12 mouse cellular contexts compared by ENCODE assay signal in the genomic region with DNA sequence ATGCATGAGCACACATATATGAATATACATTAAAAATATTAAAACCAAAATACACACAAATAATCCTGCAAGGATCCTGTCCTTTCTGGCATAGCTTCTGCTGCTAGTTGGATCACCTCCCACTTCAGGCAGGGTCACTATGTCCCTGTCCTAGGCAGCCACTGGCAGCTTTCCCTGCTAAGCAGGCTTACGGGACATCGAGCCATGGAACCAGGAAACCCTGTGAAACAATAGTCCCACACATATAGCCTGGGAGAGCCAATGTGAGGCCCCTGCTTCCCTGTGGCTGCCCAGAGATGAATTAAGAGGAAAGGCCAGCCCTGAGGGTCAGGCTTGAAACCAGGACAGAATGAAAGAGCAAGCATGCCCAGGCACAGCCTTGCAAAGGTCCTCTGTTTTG. TPM values are rescaled to one million over a fixed set of nuclear protein-coding genes. Genes with fewer than 3 reads are reported as not detected.
DNase-seq lines count a peak whose midpoint lies in the region; ATAC-seq lines count a peak whose summit lies in the region.
"Had no signal": no experiment of that assay in that cellular context is flagged by ENCODE, and none has a peak within 500 bp of the region (broad histone marks: within the 10 kb centered on the region; RNA-seq: fewer than 3 reads in every experiment).

No protein-coding gene starts in this region.

- no peak overlapping the region for H3K4me3 ChIP-seq in hindbrain, embryonic 10.5 days
- no peak overlapping the region for H3K4me3 ChIP-seq in hindbrain, embryonic 13.5 days
- no peak overlapping the region for H3K4me3 ChIP-seq in midbrain, embryonic 13.5 days (replicated peaks)
- H3K4me3 ChIP-seq: liver, embryonic 15.5 days; myocyte had no signal

- peak overlapping the region; percentile 53 for H3K27ac ChIP-seq in hindbrain, embryonic 10.5 days
- no peak overlapping the region for H3K27ac ChIP-seq in hindbrain, embryonic 13.5 days
- no peak overlapping the region for H3K27ac ChIP-seq in midbrain, embryonic 13.5 days
- H3K27ac ChIP-seq: liver, embryonic 15.5 days had no signal

- H3K4me1 ChIP-seq in hindbrain, embryonic 10.5 days (replicated peaks) = peaks cover 6% of the 10 kb centered on the region; the same call in 1 of the 2 replicates
- no peaks in the 10 kb centered on the region; the same call in 1 of the 2 replicates for H3K4me1 ChIP-seq in hindbrain, embryonic 13.5 days (replicated peaks)
- H3K4me1 ChIP-seq in midbrain, embryonic 13.5 days (replicated peaks) = no peaks in the 10 kb centered on the region
- H3K4me1 ChIP-seq: liver, embryonic 15.5 days had no signal

- no peaks in the 10 kb centered on the region for H3K36me3 ChIP-seq in hindbrain, embryonic 10.5 days
- H3K36me3 ChIP-seq in hindbrain, embryonic 13.5 days = peaks cover 58% of the 10 kb centered on the region
- H3K36me3 ChIP-seq in midbrain, embryonic 13.5 days = peaks cover 42% of the 10 kb centered on the region
- H3K36me3 ChIP-seq: liver, embryonic 15.5 days had no signal

- ATAC-seq in hindbrain, embryonic 13.5 days (ENCODE audit: low FRiP score) = no peak
- no peak for ATAC-seq in megakaryocyte, adult 5-6 weeks (ENCODE audit: poor library complexity, severe bottlenecking)
- ATAC-seq in midbrain, embryonic 13.5 days = no peak

- no peak overlapping the region for H3K9ac ChIP-seq in hindbrain, embryonic 13.5 days
- no peak overlapping the region for H3K9ac ChIP-seq in midbrain, embryonic 13.5 days (replicated peaks)
- H3K9ac ChIP-seq: liver, embryonic 15.5 days had no signal

- H3K9me3 ChIP-seq in hindbrain, embryonic 10.5 days = no peaks in the 10 kb centered on the region
- H3K9me3 ChIP-seq in hindbrain, embryonic 13.5 days = no peaks in the 10 kb centered on the region
- no peaks in the 10 kb centered on the region for H3K9me3 ChIP-seq in midbrain, embryonic 13.5 days
- H3K9me3 ChIP-seq: liver, embryonic 15.5 days had no signal

- no peak for DNase-seq in hindbrain, embryonic 10.5 days (ENCODE audit: low spot score)
- peak; percentile 70 for DNase-seq in adrenal gland, postnatal 14 days
- peak; percentile 45 to 52 for DNase-seq in cerebellum, postnatal 14 days
- DNase-seq in heart, postnatal 4 days = peak; percentile 18
- DNase-seq in spleen, adult 12 weeks (ENCODE audit: low spot score) = no peak
- DNase-seq: retina, postnatal 1 day had no signal

- WGBS in hindbrain, embryonic 10.5 days = 59% methylated on average over 2 of the region's 2 CpGs
- 58% methylated on average over 2 of the region's 2 CpGs for WGBS in hindbrain, embryonic 13.5 days
- WGBS in midbrain, embryonic 13.5 days = 51% methylated on average over 2 of the region's 2 CpGs

- H3K27me3 ChIP-seq in hindbrain, embryonic 10.5 days (ENCODE audit: insufficient read depth, poor library complexity, severe bottlenecking) = no peaks in the 10 kb centered on the region
- no peaks in the 10 kb centered on the region for H3K27me3 ChIP-seq in hindbrain, embryonic 13.5 days
- no peaks in the 10 kb centered on the region for H3K27me3 ChIP-seq in midbrain, embryonic 13.5 days
- H3K27me3 ChIP-seq: CH12.LX; liver, embryonic 15.5 days had no signal

- no peak overlapping the region for H3K4me2 ChIP-seq in hindbrain, embryonic 13.5 days
- no peak overlapping the region for H3K4me2 ChIP-seq in midbrain, embryonic 13.5 days (replicated peaks)
- H3K4me2 ChIP-seq: liver, embryonic 15.5 days had no signal

RNA-seq across cellular contexts. Expression of gene Tmem229b, which starts 35.8 kb away (rescaled TPM):
- 4.5 and 7.3 TPM in 2 replicates for polyA plus RNA-seq in hindbrain, embryonic 10.5 days (2016; fragmentation: Nextera tagmentation; extraction: Ambion mirVana)
- 44.1 and 49.8 TPM in 2 replicates for polyA plus RNA-seq in hindbrain, embryonic 13.5 days (2015; fragmentation: Nextera tagmentation; extraction: Ambion mirVana)
- 12.6 and 15.5 TPM in 2 replicates for total RNA-seq in adrenal gland, postnatal 14 days (2021)
- 1 to 10 TPM; 3.1 to 3.8 TPM for total RNA-seq in heart, postnatal 4 days (2021)
- 49.1 and 55.5 TPM in 2 replicates for total RNA-seq in megakaryocyte, adult 5-6 weeks (2015)
- 67.2 and 70.6 TPM in 2 replicates for total RNA-seq in megakaryocyte, adult 5-6 weeks (2017)
- polyA plus RNA-seq in midbrain, embryonic 13.5 days (2015; fragmentation: Nextera tagmentation; extraction: Ambion mirVana) = 41.2 and 41.8 TPM in 2 replicates

RNA-seq across cellular contexts. Expression of gene Plekhh1, which starts 57.3 kb away (rescaled TPM):
- 6.7 TPM in 2 replicates for polyA plus RNA-seq in hindbrain, embryonic 10.5 days (2016; fragmentation: Nextera tagmentation; extraction: Ambion mirVana)
- 2.1 and 2.5 TPM in 2 replicates for polyA plus RNA-seq in hindbrain, embryonic 13.5 days (2015; fragmentation: Nextera tagmentation; extraction: Ambion mirVana)
- total RNA-seq in adrenal gland, postnatal 14 days (2021) = 1.8 and 2.6 TPM in 2 replicates
- 10 to 100 TPM; 10.3 to 13.9 TPM for total RNA-seq in heart, postnatal 4 days (2021)
- total RNA-seq in megakaryocyte, adult 5-6 weeks (2015) = 0.76 and 0.96 TPM in 2 replicates
- total RNA-seq in megakaryocyte, adult 5-6 weeks (2017) = 0.37 and 0.98 TPM in 2 replicates
- polyA plus RNA-seq in midbrain, embryonic 13.5 days (2015; fragmentation: Nextera tagmentation; extraction: Ambion mirVana) = 3.2 and 4.0 TPM in 2 replicates

Comparison
In these comparisons a context has a peak if more than half of its experiments do, and no peak if none do; other contexts are left out.
1. DNase-seq: peak in adrenal gland, postnatal 14 days (single experiment), cerebellum, postnatal 14 days (2 of 2) and heart, postnatal 4 days (single experiment); none in hindbrain, embryonic 10.5 days (single experiment) and spleen, adult 12 weeks (single experiment).